Mouse (Mus musculus): ENCODE data around the gene Rpl22.

GRCm38 (mm10) chr4:152365228-152365627, 39.7 kb downstream of the Rpl22 start:
- no peak for TF ChIP-seq POLR2A (IDR thresholded peaks at IDR 0.05; ENCODE audit: low read depth, low read length)
- no peak for TF ChIP-seq CTCF (IDR thresholded peaks at IDR 0.05; ENCODE audit: borderline replicate concordance, insufficient read depth, low read length)
